ENCODE assay signal across 8 mouse cellular contexts in the genomic region with DNA sequence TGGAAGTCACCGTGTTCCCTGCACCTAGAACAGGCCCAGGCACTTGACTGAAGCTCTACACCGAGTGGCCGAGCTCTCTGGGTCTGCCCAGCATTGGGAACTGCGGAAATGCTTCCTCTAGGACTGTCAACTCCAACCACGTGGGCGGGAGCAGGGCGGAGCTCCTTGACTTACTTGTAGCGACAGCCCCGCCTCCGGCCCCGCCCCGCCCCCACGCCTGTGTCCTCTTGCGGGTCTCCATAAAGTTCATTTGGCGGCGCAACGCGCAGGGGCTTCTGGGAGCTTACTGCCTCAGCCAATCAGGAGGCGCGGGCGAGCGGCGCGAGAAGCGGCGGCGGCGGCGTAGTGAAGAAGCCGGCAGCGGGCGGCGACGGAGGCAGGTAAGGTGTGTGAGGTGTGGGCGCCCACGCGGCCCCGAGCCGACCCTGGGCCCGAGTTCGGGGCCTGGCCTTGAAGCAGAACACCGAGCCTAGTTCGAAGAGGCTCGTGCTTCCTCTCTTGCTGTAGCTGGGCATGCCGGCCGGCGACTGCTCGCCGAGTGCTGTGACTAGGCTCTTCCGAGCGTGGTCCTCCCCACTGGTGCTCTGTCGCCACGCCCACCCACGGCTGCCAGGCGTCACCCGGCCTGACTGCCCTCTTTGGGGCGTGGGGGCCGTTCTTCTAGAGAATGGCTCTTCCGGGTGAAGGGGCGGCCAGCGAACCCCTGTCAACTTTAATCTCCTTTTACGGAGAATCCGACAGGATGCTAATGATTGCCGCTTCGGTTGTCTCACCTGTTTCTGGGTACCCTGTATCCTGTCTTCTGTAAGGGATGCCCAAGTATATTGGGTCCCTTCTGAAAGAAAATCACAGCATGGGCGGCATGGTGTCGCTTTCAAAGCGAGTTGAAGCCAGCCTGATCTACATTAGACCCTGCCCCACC. TPM values are rescaled to one million over a fixed set of nuclear protein-coding genes. Genes with fewer than 3 reads are reported as not detected.
DNase-seq lines count a peak whose midpoint lies in the region; ATAC-seq and TF ChIP-seq lines count a peak whose summit lies in the region.

TSS of gene Nup93 (plus strand) at position 313 of the 922 bp plus-strand sequence.

- H3K9ac ChIP-seq in forebrain, embryonic 16.5 days (replicated peaks; ENCODE audit: low read depth, low read length): peak within 1 kb of the TSS; percentile 83
- H3K9ac ChIP-seq in lung, embryonic 14.5 days: peak within 1 kb of the TSS; percentile 75

- ATAC-seq in G1E (ENCODE audit: extremely low read depth, insufficient number of reproducible peaks, low FRiP score, poor library complexity, severe bottlenecking): peak; percentile 90
- ATAC-seq in forebrain, embryonic 16.5 days: peak; percentile 98
- ATAC-seq in lung, embryonic 14.5 days (ENCODE audit: insufficient read depth): peak; percentile 98

- peaks cover 39% of the 10 kb centered on the region for H3K4me1 ChIP-seq in G1E (ENCODE audit: insufficient read depth, low read depth, low read length)
- peaks cover 20% of the 10 kb centered on the region for H3K4me1 ChIP-seq in forebrain, embryonic 16.5 days (replicated peaks; ENCODE audit: control insufficient read depth, insufficient read depth, low read length)
- peaks cover 3% of the 10 kb centered on the region; the same call in 1 of the 2 replicates for H3K4me1 ChIP-seq in lung, embryonic 14.5 days (ENCODE audit: insufficient read depth)
- H3K4me1 ChIP-seq in olfactory bulb, adult 2 months (ENCODE audit: control insufficient read depth, insufficient read depth, low read length): peaks cover 10% of the 10 kb centered on the region
- peaks cover 8% of the 10 kb centered on the region for H3K4me1 ChIP-seq in thymus, adult 2 months (replicated peaks; ENCODE audit: control insufficient read depth, insufficient read depth, low read length)

- TF ChIP-seq POLR2A in olfactory bulb, adult 2 months (IDR thresholded peaks at IDR 0.05; ENCODE audit: insufficient read depth, low read depth, low read length): peak; percentile 43; the same call in 1 of the 2 replicates
- peak; percentile 50; the same call in 1 of the 2 replicates for TF ChIP-seq POLR2A in thymus, adult 2 months (IDR thresholded peaks at IDR 0.05; ENCODE audit: control insufficient read depth, extremely low read depth, insufficient read depth, low read length, poor library complexity)

- peak; percentile 94 for DNase-seq in G1E (ENCODE audit: low spot score)
- peak; percentile 98 to 99 for DNase-seq in cerebellum, adult 18-20 months
- DNase-seq in heart, postnatal 36 days: peak; percentile 95 to 96
- DNase-seq in layer of hippocampus, adult 2 months (ENCODE audit: low spot score in 2 of 2): peak; percentile 97 to 98
- peak; percentile 98 for DNase-seq in lung, embryonic 14.5 days
- peak; percentile 96 for DNase-seq in thymus, adult 2 months

- no peak for TF ChIP-seq CTCF in G1E (IDR thresholded peaks at IDR 0.05; ENCODE audit: low read depth, low read length)
- TF ChIP-seq CTCF in layer of hippocampus, adult 2 months (conservative IDR thresholded peaks at IDR 0.05): peak; percentile 29; the same call in 1 of the 2 replicates
- TF ChIP-seq CTCF in lung, embryonic 14.5 days (IDR thresholded peaks at IDR 0.05; ENCODE audit: low read depth): no peak
- TF ChIP-seq CTCF in olfactory bulb, adult 2 months (IDR thresholded peaks at IDR 0.05; ENCODE audit: insufficient read depth, low read depth, low read length): no peak
- peak; percentile 17; the same call in 1 of the 2 replicates for TF ChIP-seq CTCF in thymus, adult 2 months (IDR thresholded peaks at IDR 0.05; ENCODE audit: borderline replicate concordance, control insufficient read depth, extremely low read depth, insufficient read depth, low read length, poor library complexity)

- H3K27me3 ChIP-seq in G1E (ENCODE audit: insufficient read depth, low read length): peaks cover 6% of the 10 kb centered on the region
- no peaks in the 10 kb centered on the region for H3K27me3 ChIP-seq in forebrain, embryonic 16.5 days (replicated peaks; ENCODE audit: control insufficient read depth, insufficient read depth, low read length)
- no peaks in the 10 kb centered on the region for H3K27me3 ChIP-seq in lung, embryonic 14.5 days (ENCODE audit: insufficient read depth, low read length)
- H3K27me3 ChIP-seq in thymus, adult 2 months (ENCODE audit: control insufficient read depth, insufficient read depth, low read length): no peaks in the 10 kb centered on the region

- H3K27ac ChIP-seq in forebrain, embryonic 16.5 days (ENCODE audit: low read length): peak within 1 kb of the TSS; percentile 66
- peak within 1 kb of the TSS; percentile 84 for H3K27ac ChIP-seq in layer of hippocampus, adult 2 months
- 0 out of 2 replicates have a peak within 1 kb of the TSS, but pooled peaks have one; percentile 18 for H3K27ac ChIP-seq in lung, embryonic 14.5 days (ENCODE audit: low read depth)
- H3K27ac ChIP-seq in olfactory bulb, adult 2 months (ENCODE audit: insufficient read depth, low read depth, low read length): peak within 1 kb of the TSS; percentile 68
- H3K27ac ChIP-seq in thymus, adult 2 months (ENCODE audit: control insufficient read depth, insufficient read depth, low read length): no peak within 1 kb of the TSS

- H3K9me3 ChIP-seq in G1E (replicated peaks): no peaks in the 10 kb centered on the region
- no peaks in the 10 kb centered on the region for H3K9me3 ChIP-seq in forebrain, embryonic 16.5 days (ENCODE audit: control insufficient read depth, low read length)
- no peaks in the 10 kb centered on the region for H3K9me3 ChIP-seq in lung, embryonic 14.5 days (ENCODE audit: low read depth, low read length)

- peak within 1 kb of the TSS; percentile 95 for H3K4me2 ChIP-seq in forebrain, embryonic 16.5 days (ENCODE audit: low read length)
- peak within 1 kb of the TSS; percentile 81 for H3K4me2 ChIP-seq in lung, embryonic 14.5 days

- peak within 1 kb of the TSS; percentile 77 for H3K4me3 ChIP-seq in G1E (ENCODE audit: low read depth, low read length)
- H3K4me3 ChIP-seq in forebrain, embryonic 16.5 days (replicated peaks; ENCODE audit: low read length): peak within 1 kb of the TSS; percentile 95
- H3K4me3 ChIP-seq in layer of hippocampus, adult 2 months: peak within 1 kb of the TSS; percentile 88
- H3K4me3 ChIP-seq in lung, embryonic 14.5 days (ENCODE audit: low read depth, low read length): peak within 1 kb of the TSS; percentile 88
- H3K4me3 ChIP-seq in olfactory bulb, adult 2 months (ENCODE audit: insufficient read depth, low read depth, low read length): peak within 1 kb of the TSS; percentile 70
- H3K4me3 ChIP-seq in thymus, adult 2 months (ENCODE audit: control insufficient read depth, insufficient read depth, low read length): peak within 1 kb of the TSS; percentile 71

- intact Hi-C loops in heart, postnatal 36 days (cut with DNase I): no loop called here

- H3K36me3 ChIP-seq in G1E (replicated peaks): peaks cover 26% of the 10 kb centered on the region
- no peaks in the 10 kb centered on the region for H3K36me3 ChIP-seq in forebrain, embryonic 16.5 days (ENCODE audit: control insufficient read depth, insufficient read depth)
- no peaks in the 10 kb centered on the region for H3K36me3 ChIP-seq in lung, embryonic 14.5 days (ENCODE audit: insufficient read depth)
- H3K36me3 ChIP-seq in thymus, adult 2 months (ENCODE audit: control insufficient read depth, insufficient read depth, low read length): no peaks in the 10 kb centered on the region

- 1% methylated on average over 65 of the region's 68 CpGs for WGBS in forebrain, embryonic 16.5 days
- under 1% methylated on average over 67 of the region's 68 CpGs for WGBS in lung, embryonic 14.5 days
- under 1% methylated on average over 68 of the region's 68 CpGs for whole genome bisulfite sequencing in olfactory bulb, adult 2 months
- under 1% methylated on average over 68 of the region's 68 CpGs for WGBS in thymus, adult 2 months

RNA-seq across cellular contexts. Expression of gene Nup93, which starts in this region (rescaled TPM):
- total RNA-seq in G1E (2014; fragmentation: Nextera tagmentation) (37.7 and 39.9 TPM in 2 replicates), G1E (2017) (40.8 and 42.5 TPM in 2 replicates)
- 5.6 and 6.0 TPM in 2 replicates for polyA plus RNA-seq in G1E (2012)
- polyA plus RNA-seq in forebrain, embryonic 16.5 days (2015; fragmentation: Nextera tagmentation; extraction: Ambion mirVana): 63.8 and 66.7 TPM in 2 replicates
- total RNA-seq in heart, postnatal 36 days (2021): 10 to 100 TPM; 15.1 to 15.2 TPM
- 10 to 100 TPM; 62.9 to 66.3 TPM for total RNA-seq in layer of hippocampus, adult 2 months (2021)
- 118 and 126 TPM in 2 replicates for polyA plus RNA-seq in lung, embryonic 14.5 days (2014; fragmentation: Nextera tagmentation; extraction: Ambion mirVana)
- not detected in 2 replicates for polyA plus RNA-seq in olfactory bulb, adult 2 months (2012; ENCODE audit: insufficient read depth, insufficient read length, low replicate concordance, missing spikeins)
- polyA plus RNA-seq in thymus, adult 2 months (2012; rRNA removed): 28.1 and 28.2 TPM in 2 replicates

Comparison
In these comparisons a context has a peak if more than half of its experiments do, and no peak if none do; other contexts are left out.
1. CTCF ChIP-seq: peak in layer of hippocampus, adult 2 months (single experiment) and thymus, adult 2 months (single experiment); none in G1E (single experiment), lung, embryonic 14.5 days (single experiment) and olfactory bulb, adult 2 months (single experiment).
2. Peak in every context shown above with its lines, with median percentiles within 50 percentile points of each other: ATAC-seq, DNase-seq and H3K4me3 ChIP-seq.